Mouse (Mus musculus) heart, embryonic 11.5 days (tissue): Measurements from ENCODE around the gene Mef2d. TPM values are rescaled to one million over a fixed set of nuclear protein-coding genes. Genes with fewer than 3 reads are reported as not detected.

Experiments
- ATAC-seq: fragments of 200-750 bp; cut with Nextera tagmentation; replicated peaks from 2 replicates; pipeline ENCODE4 v1.8.0; 2017; ENCODE audit warnings: moderate library complexity; ENCODE audit not compliant: insufficient number of reproducible peaks, low FRiP score, low TSS enrichment
- H3K27ac ChIP-seq: fragments of 300-500 bp; sonication (generic); 2 replicates; pipeline ENCODE4 v1.5.1; 2014; ENCODE audit warnings: mild to moderate bottlenecking, low read depth, low read length
- H3K27me3 ChIP-seq: fragments of 300-500 bp; sonication (generic); 2 replicates; pipeline ENCODE4 v1.6.1; 2014; ENCODE audit warnings: mild to moderate bottlenecking, low read length, mixed read lengths; ENCODE audit not compliant: control insufficient read depth, insufficient read depth
- H3K36me3 ChIP-seq: fragments of 300-500 bp; sonication (generic); 2 replicates; pipeline ENCODE4 v1.6.1; 2014; ENCODE audit warnings: mild to moderate bottlenecking, low read length, moderate library complexity, mixed read lengths; ENCODE audit not compliant: control insufficient read depth, insufficient read depth
- H3K4me1 ChIP-seq: fragments of 300-500 bp; sonication (generic); 2 replicates; pipeline ENCODE4 v1.6.1; 2014; ENCODE audit warnings: low read length; ENCODE audit not compliant: control insufficient read depth, insufficient read depth
- H3K4me2 ChIP-seq: fragments of 300-500 bp; sonication (generic); 2 replicates; pipeline ENCODE4 v1.6.1; 2014; ENCODE audit warnings: mild to moderate bottlenecking, moderate library complexity
- H3K4me3 ChIP-seq: fragments of 300-500 bp; sonication (generic); 2 replicates; pipeline ENCODE4 v1.5.1; 2014; ENCODE audit warnings: low read depth, low read length
- H3K9ac ChIP-seq: fragments of 300-500 bp; sonication (generic); 2 replicates; pipeline ENCODE4 v1.6.1; 2014; ENCODE audit warnings: mild to moderate bottlenecking, low read depth, low read length, moderate library complexity
- H3K9me3 ChIP-seq: fragments of 300-500 bp; sonication (generic); replicated peaks from 2 replicates; pipeline ENCODE4 v1.6.1; 2016; ENCODE audit warnings: low read length; ENCODE audit not compliant: control insufficient read depth
- whole genome bisulfite sequencing: fragments of 180-500 bp; shearing (Covaris S2); extraction: QIAGEN DNeasy Blood & Tissue Kit; methylation state at CpG from one replicate; pipeline ENCODE4 v1.1.7; 2014; ENCODE audit not compliant: insufficient replicate concordance; 5-methylcytosine and 5-hydroxymethylcytosine counted together
- polyA plus RNA-seq: library from polyadenylated mRNA; unstranded; fragments of >200 nt; fragmentation: Nextera tagmentation; extraction: Ambion mirVana; gene quantifications from 2 replicates; pipeline ENCODE4 v1.2.1, GENCODE M21; 2014

The Mef2d gene
- polyA plus RNA-seq, 1 experiment from 2014 or later = 39.8 TPM

- 2% methylated on average over 7 of the region's 7 CpGs for WGBS
- Histone ChIP-seq H3K27ac (no peak overlapping the region), H3K9me3 (no peaks in the 10 kb centered on the region), H3K36me3 (no peaks in the 10 kb centered on the region), H3K4me2 (no peak overlapping the region), H3K27me3 (peaks cover 99% of the 10 kb centered on the region), H3K4me1 (peaks cover 6% of the 10 kb centered on the region), H3K4me3 (no peak overlapping the region), H3K9ac (no peak overlapping the region)
- ATAC-seq = no peak
These were observed 62.0 kb downstream of the Mef2d start for GRCm38 (mm10) chr3:88203999-88204700.

GRCm38 (mm10) chr3:88204751-88205150 is 62.6 kb downstream of the Mef2d start:
- H3K27ac ChIP-seq = no peak overlapping the region
- WGBS = 28% methylated on average over 1 of the region's 1 CpGs
- no peak overlapping the region for H3K9ac ChIP-seq
- no peaks in the 10 kb centered on the region for H3K36me3 ChIP-seq
- peaks cover 6% of the 10 kb centered on the region for H3K4me1 ChIP-seq
- H3K27me3 ChIP-seq = peaks cover 99% of the 10 kb centered on the region
- ATAC-seq = no peak
- H3K4me3 ChIP-seq = no peak overlapping the region
- no peak overlapping the region for H3K4me2 ChIP-seq
- H3K9me3 ChIP-seq = no peaks in the 10 kb centered on the region

- no peak overlapping the region for H3K4me3 ChIP-seq
- no peak overlapping the region for H3K27ac ChIP-seq
- no peak for ATAC-seq
- WGBS = 2% methylated on average over 4 of the region's 4 CpGs
- peaks cover 99% of the 10 kb centered on the region for H3K27me3 ChIP-seq
- no peaks in the 10 kb centered on the region for H3K36me3 ChIP-seq
- H3K4me1 ChIP-seq = peaks cover 6% of the 10 kb centered on the region
- H3K4me2 ChIP-seq = no peak overlapping the region
- no peak overlapping the region for H3K9ac ChIP-seq
- H3K9me3 ChIP-seq = no peaks in the 10 kb centered on the region
These were observed 63.0 kb downstream of the Mef2d start for GRCm38 (mm10) chr3:88205176-88205562.

- under 1% methylated on average over 8 of the region's 8 CpGs for WGBS
- no peak for ATAC-seq
- peaks cover 1% of the 10 kb centered on the region for H3K4me1 ChIP-seq
- no peak overlapping the region for H3K4me3 ChIP-seq
- no peak overlapping the region for H3K9ac ChIP-seq
- H3K27me3 ChIP-seq = peaks cover 99% of the 10 kb centered on the region
- no peak overlapping the region for H3K27ac ChIP-seq
- H3K36me3 ChIP-seq = no peaks in the 10 kb centered on the region
- H3K4me2 ChIP-seq = no peak overlapping the region
- no peaks in the 10 kb centered on the region for H3K9me3 ChIP-seq
These were observed 63.7 kb downstream of the Mef2d start for GRCm38 (mm10) chr3:88205563-88206491.

GRCm38 (mm10) chr3:88206500-88206899 is 64.3 kb downstream of the Mef2d start:
- H3K36me3 ChIP-seq = no peaks in the 10 kb centered on the region
- no peaks in the 10 kb centered on the region for H3K9me3 ChIP-seq
- H3K4me1 ChIP-seq = no peaks in the 10 kb centered on the region
- H3K27ac ChIP-seq = no peak overlapping the region
- H3K4me2 ChIP-seq = no peak overlapping the region
- 6% methylated on average over 3 of the region's 3 CpGs for WGBS
- H3K27me3 ChIP-seq = peaks cover 97% of the 10 kb centered on the region
- H3K4me3 ChIP-seq = no peak overlapping the region
- no peak for ATAC-seq
- H3K9ac ChIP-seq = no peak overlapping the region

- Histone ChIP-seq H3K27ac (no peak overlapping the region), H3K4me1 (no peaks in the 10 kb centered on the region), H3K4me3 (no peak overlapping the region), H3K9me3 (no peaks in the 10 kb centered on the region), H3K9ac (no peak overlapping the region), H3K27me3 (peaks cover 97% of the 10 kb centered on the region), H3K4me2 (no peak overlapping the region), H3K36me3 (no peaks in the 10 kb centered on the region)
- no peak for ATAC-seq
- 2% methylated on average over 14 of the region's 14 CpGs for WGBS
These were observed 64.8 kb downstream of the Mef2d start for GRCm38 (mm10) chr3:88206901-88207371.

- Histone ChIP-seq H3K9me3 (no peaks in the 10 kb centered on the region), H3K9ac (no peak overlapping the region), H3K4me2 (no peak overlapping the region), H3K4me3 (no peak overlapping the region), H3K4me1 (no peaks in the 10 kb centered on the region), H3K36me3 (no peaks in the 10 kb centered on the region), H3K27me3 (peaks cover 97% of the 10 kb centered on the region), H3K27ac (no peak overlapping the region)
- no peak for ATAC-seq
- 4% methylated on average over 15 of the region's 15 CpGs for WGBS
These were observed 65.4 kb downstream of the Mef2d start for GRCm38 (mm10) chr3:88207451-88208100.

GRCm38 (mm10) chr3:88208226-88208720 is 66.1 kb downstream of the Mef2d start:
- WGBS = 13% methylated on average over 3 of the region's 3 CpGs
- H3K4me1 ChIP-seq = no peaks in the 10 kb centered on the region

More at GRCm38 (mm10) chr3:88208226-88208720, 66.1 kb downstream of the Mef2d start:
- Histone ChIP-seq H3K4me2 (no peak overlapping the region), H3K36me3 (no peaks in the 10 kb centered on the region), H3K27ac (no peak overlapping the region), H3K27me3 (peaks cover 96% of the 10 kb centered on the region), H3K4me3 (no peak overlapping the region), H3K9me3 (no peaks in the 10 kb centered on the region), H3K9ac (no peak overlapping the region)
- ATAC-seq = no peak
